Mouse (Mus musculus) neural tube, embryonic 11.5 days (tissue): Measurements from ENCODE around the gene Rad54l2. TPM values are rescaled to one million over a fixed set of nuclear protein-coding genes. Genes with fewer than 3 reads are reported as not detected.

Experiments used
- ATAC-seq: fragments of 200-750 bp; cut with Nextera tagmentation; 2 replicates; pipeline ENCODE4 v1.8.0; 2017; ENCODE audit warnings: moderate number of reproducible peaks, mild to moderate bottlenecking, moderate TSS enrichment, moderate library complexity; ENCODE audit not compliant: insufficient read depth, low FRiP score, low TSS enrichment
- DNase-seq: peaks from one replicate; pipeline ENCODE4 v3.0.0-alpha.2; 2015; ENCODE audit warnings: low spot score
- H3K27ac ChIP-seq: fragments of 300-500 bp; sonication (generic); 2 replicates; pipeline ENCODE4 v1.5.1; 2014; ENCODE audit warnings: low read depth, mild to moderate bottlenecking, low read length
- H3K27me3 ChIP-seq: fragments of 300-500 bp; sonication (generic); 2 replicates; pipeline ENCODE4 v1.6.1; 2014; ENCODE audit warnings: mild to moderate bottlenecking, low read length, mixed read lengths; ENCODE audit not compliant: control insufficient read depth, insufficient read depth
- H3K36me3 ChIP-seq: fragments of 300-500 bp; sonication (generic); 2 replicates; pipeline ENCODE4 v1.6.1; 2014; ENCODE audit warnings: mild to moderate bottlenecking, low read length, moderate library complexity, mixed read lengths; ENCODE audit not compliant: control insufficient read depth, insufficient read depth
- H3K4me1 ChIP-seq: fragments of 300-500 bp; sonication (generic); 2 replicates; pipeline ENCODE4 v1.6.1; 2014; ENCODE audit warnings: low read length, mixed read lengths; ENCODE audit not compliant: control insufficient read depth, insufficient read depth
- H3K4me2 ChIP-seq: fragments of 300-500 bp; sonication (generic); 2 replicates; pipeline ENCODE4 v1.6.1; 2014; ENCODE audit warnings: low read depth, mild to moderate bottlenecking, moderate library complexity
- H3K4me3 ChIP-seq: fragments of 300-500 bp; sonication (generic); 2 replicates; pipeline ENCODE4 v1.5.1; 2014; ENCODE audit warnings: low read depth, low read length
- H3K9ac ChIP-seq: fragments of 300-500 bp; sonication (generic); 2 replicates; pipeline ENCODE4 v1.6.1; 2014; ENCODE audit warnings: mild to moderate bottlenecking, low read length
- H3K9me3 ChIP-seq: fragments of 300-500 bp; sonication (generic); 2 replicates; pipeline ENCODE4 v1.6.1; 2016; ENCODE audit warnings: low read length; ENCODE audit not compliant: control insufficient read depth
- WGBS: fragments of 180-500 bp; shearing (Covaris S2); extraction: QIAGEN DNeasy Blood & Tissue Kit; methylation state at CpG from one replicate; pipeline ENCODE4 v1.1.7; 2014; 5-methylcytosine and 5-hydroxymethylcytosine counted together
- polyA plus RNA-seq: library from polyadenylated mRNA; unstranded; fragments of >200 nt; fragmentation: Nextera tagmentation; extraction: Ambion mirVana; gene quantifications from 2 replicates; pipeline ENCODE4 v1.2.1, GENCODE M21; 2014

The Rad54l2 gene
- polyA plus RNA-seq, 1 experiment from 2014 or later: 6.1 TPM

GRCm38 (mm10) chr9:106770216-106770615 lies 18.8 kb downstream of the Rad54l2 start:
- WGBS: 92% methylated on average over 3 of the region's 3 CpGs

GRCm38 (mm10) chr9:106769781-106770180 lies 19.2 kb downstream of the Rad54l2 start:
- Histone ChIP-seq H3K9me3 (no peaks in the 10 kb centered on the region), H3K4me1 (no peaks in the 10 kb centered on the region), H3K4me2 (no peak overlapping the region), H3K27ac (no peak overlapping the region), H3K4me3 (no peak overlapping the region), H3K27me3 (no peaks in the 10 kb centered on the region), H3K9ac (no peak overlapping the region), H3K36me3 (no peaks in the 10 kb centered on the region)
- 95% methylated on average over 5 of the region's 5 CpGs for WGBS
- DNase-seq (no peak), ATAC-seq (no peak)

More at GRCm38 (mm10) chr9:106770216-106770615, 18.8 kb downstream of the Rad54l2 start:
- Histone ChIP-seq H3K9me3 (no peaks in the 10 kb centered on the region), H3K4me3 (no peak overlapping the region), H3K4me2 (no peak overlapping the region), H3K4me1 (no peaks in the 10 kb centered on the region), H3K36me3 (no peaks in the 10 kb centered on the region), H3K27ac (no peak overlapping the region), H3K9ac (no peak overlapping the region), H3K27me3 (no peaks in the 10 kb centered on the region)
- ATAC-seq (no peak), DNase-seq (no peak)

- Histone ChIP-seq H3K27me3 (no peaks in the 10 kb centered on the region), H3K4me2 (no peak overlapping the region), H3K4me1 (no peaks in the 10 kb centered on the region), H3K9me3 (no peaks in the 10 kb centered on the region), H3K9ac (no peak overlapping the region), H3K36me3 (no peaks in the 10 kb centered on the region), H3K27ac (no peak overlapping the region), H3K4me3 (no peak overlapping the region)
- no peak for ATAC-seq
- 93% methylated on average over 9 of the region's 9 CpGs for WGBS
- DNase-seq: no peak
Observed at GRCm38 (mm10) chr9:106756421-106756820, 32.6 kb downstream of the Rad54l2 start.

- H3K4me1 ChIP-seq: no peaks in the 10 kb centered on the region
- no peaks in the 10 kb centered on the region for H3K36me3 ChIP-seq
- H3K27ac ChIP-seq: no peak overlapping the region
- no peak overlapping the region for H3K4me2 ChIP-seq
- ATAC-seq (no peak), DNase-seq (no peak)
- no peaks in the 10 kb centered on the region for H3K27me3 ChIP-seq
- 96% methylated on average over 4 of the region's 4 CpGs for WGBS
- H3K9me3 ChIP-seq: no peaks in the 10 kb centered on the region
- H3K4me3 ChIP-seq: no peak overlapping the region
- no peak overlapping the region for H3K9ac ChIP-seq
Observed at GRCm38 (mm10) chr9:106755776-106756175, 33.2 kb downstream of the Rad54l2 start.

- Histone ChIP-seq H3K9ac (no peak overlapping the region), H3K27ac (no peak overlapping the region), H3K9me3 (no peaks in the 10 kb centered on the region), H3K4me3 (no peak overlapping the region), H3K4me2 (no peak overlapping the region), H3K27me3 (no peaks in the 10 kb centered on the region), H3K36me3 (no peaks in the 10 kb centered on the region; the same call in 1 of the 2 replicates), H3K4me1 (no peaks in the 10 kb centered on the region)
- DNase-seq (no peak), ATAC-seq (no peak)
- 100% methylated on average over 2 of the region's 2 CpGs for WGBS
Observed at GRCm38 (mm10) chr9:106754311-106754710, 34.7 kb downstream of the Rad54l2 start.

GRCm38 (mm10) chr9:106752135-106752534 lies 36.9 kb downstream of the Rad54l2 start:
- Histone ChIP-seq H3K9me3 (no peaks in the 10 kb centered on the region), H3K36me3 (no peaks in the 10 kb centered on the region; the same call in 1 of the 2 replicates), H3K27me3 (no peaks in the 10 kb centered on the region), H3K4me3 (no peak overlapping the region), H3K9ac (no peak overlapping the region), H3K27ac (no peak overlapping the region), H3K4me2 (no peak overlapping the region), H3K4me1 (no peaks in the 10 kb centered on the region)
- 94% methylated on average over 5 of the region's 5 CpGs for WGBS
- DNase-seq: no peak
- ATAC-seq: no peak

GRCm38 (mm10) chr9:106739962-106740361 lies 49.0 kb downstream of the Rad54l2 start:
- no peak for DNase-seq
- H3K27me3 ChIP-seq: no peaks in the 10 kb centered on the region
- H3K4me2 ChIP-seq: no peak overlapping the region
- H3K27ac ChIP-seq: no peak overlapping the region
- no peaks in the 10 kb centered on the region for H3K36me3 ChIP-seq
- no peaks in the 10 kb centered on the region for H3K9me3 ChIP-seq
- no peaks in the 10 kb centered on the region for H3K4me1 ChIP-seq
- 92% methylated on average over 1 of the region's 1 CpGs for WGBS
- no peak overlapping the region for H3K4me3 ChIP-seq
- ATAC-seq: no peak
- H3K9ac ChIP-seq: no peak overlapping the region

GRCm38 (mm10) chr9:106739056-106739455 lies 49.9 kb downstream of the Rad54l2 start:
- Histone ChIP-seq H3K36me3 (no peaks in the 10 kb centered on the region), H3K4me3 (no peak overlapping the region), H3K4me1 (no peaks in the 10 kb centered on the region), H3K27me3 (no peaks in the 10 kb centered on the region), H3K9me3 (no peaks in the 10 kb centered on the region), H3K9ac (no peak overlapping the region), H3K27ac (no peak overlapping the region), H3K4me2 (no peak overlapping the region)
- DNase-seq (no peak), ATAC-seq (no peak)
- WGBS: 83% methylated on average over 1 of the region's 1 CpGs

- 92% methylated on average over 2 of the region's 2 CpGs for WGBS
- no peak overlapping the region for H3K4me3 ChIP-seq
Observed at GRCm38 (mm10) chr9:106738199-106738985, 50.6 kb downstream of the Rad54l2 start.

More at GRCm38 (mm10) chr9:106738199-106738985, 50.6 kb downstream of the Rad54l2 start:
- H3K4me1 ChIP-seq: no peaks in the 10 kb centered on the region
- no peak overlapping the region for H3K27ac ChIP-seq
- no peak overlapping the region for H3K9ac ChIP-seq
- H3K27me3 ChIP-seq: no peaks in the 10 kb centered on the region
- DNase-seq: no peak
- H3K36me3 ChIP-seq: no peaks in the 10 kb centered on the region
- H3K4me2 ChIP-seq: no peak overlapping the region
- ATAC-seq: no peak
- no peaks in the 10 kb centered on the region for H3K9me3 ChIP-seq
